ENCODE assay signal across 23 mouse cellular contexts in genomic region chr7:36851275-36851889, GRCm38 (mm10).
"Had no signal": no experiment of that assay in that cellular context is flagged by ENCODE, and none has a peak within 500 bp of the region (broad histone marks: within the 10 kb centered on the region; RNA-seq: fewer than 3 reads in every experiment).

No protein-coding gene starts in this region.

- H3K9ac ChIP-seq: hindbrain, embryonic 14.5 days; limb, embryonic 13.5 days; liver, embryonic 15.5 days; midbrain, embryonic 12.5 days; midbrain, embryonic 15.5 days; neural tube, embryonic 12.5 days; neural tube, embryonic 15.5 days had no signal

- H3K27ac ChIP-seq: hindbrain, embryonic 14.5 days; hindbrain, postnatal 0 days; layer of hippocampus, adult 2 months; limb, embryonic 10.5 days; limb, embryonic 13.5 days; liver, embryonic 15.5 days; macrophage; midbrain, embryonic 12.5 days; midbrain, embryonic 15.5 days; neural tube, embryonic 12.5 days; neural tube, embryonic 15.5 days; stomach, postnatal 0 days had no signal

- ATAC-seq: hindbrain, postnatal 0 days; inflammation-experienced regulatory T-cells, adult 6 months; intestine, embryonic 16.5 days; midbrain, embryonic 15.5 days had no signal

- H3K4me3 ChIP-seq: layer of hippocampus, adult 2 months; limb, embryonic 10.5 days; limb, embryonic 13.5 days; liver, embryonic 15.5 days; midbrain, embryonic 12.5 days; midbrain, embryonic 15.5 days; neural tube, embryonic 12.5 days; neural tube, embryonic 15.5 days had no signal

- H3K27me3 ChIP-seq: limb, embryonic 13.5 days; liver, embryonic 15.5 days; midbrain, embryonic 15.5 days; neural tube, embryonic 12.5 days; neural tube, embryonic 15.5 days had no signal

- DNase-seq: kidney, adult 8-10 months; layer of hippocampus, adult 9-11 months; liver; right cerebral cortex, adult 18-20 months; right cerebral cortex, postnatal 14 days; right cerebral cortex, postnatal 4 days; thymus, adult 2 months; thymus, postnatal 14 days; thymus, postnatal 4 days had no signal

- H3K36me3 ChIP-seq: limb, embryonic 10.5 days; limb, embryonic 13.5 days; liver, embryonic 15.5 days; midbrain, embryonic 12.5 days; midbrain, embryonic 15.5 days; neural tube, embryonic 12.5 days; neural tube, embryonic 15.5 days had no signal

- H3K4me2 ChIP-seq: hindbrain, embryonic 14.5 days; limb, embryonic 13.5 days; liver, embryonic 15.5 days; midbrain, embryonic 12.5 days; midbrain, embryonic 15.5 days; neural tube, embryonic 12.5 days; neural tube, embryonic 15.5 days had no signal

- H3K9me3 ChIP-seq: limb, embryonic 10.5 days; limb, embryonic 13.5 days; liver, embryonic 15.5 days; midbrain, embryonic 15.5 days; neural tube, embryonic 12.5 days; neural tube, embryonic 15.5 days had no signal

- H3K4me1 ChIP-seq: limb, embryonic 10.5 days; limb, embryonic 13.5 days; liver, embryonic 15.5 days; midbrain, embryonic 15.5 days; neural tube, embryonic 15.5 days had no signal
